Mouse (Mus musculus) MN1 (cell line): ENCODE measurements around the gene Slc37a4.
"Not testable (repeated sequence)": the region's sequence is repeated elsewhere in the genome, so short reads cannot be mapped to it uniquely, and the experiment has no call there.

ENCODE experiments used
- DNase-seq: peaks from one replicate; pipeline ENCODE4 v3.0.0-alpha.2; 2016; ENCODE audit warnings: low spot score

The Slc37a4 gene

GRCm38 (mm10) chr9:44398551-44398950, 1.9 kb downstream of the Slc37a4 start:
- DNase-seq, result no peak

GRCm38 (mm10) chr9:44399114-44399794, 2.6 kb downstream of the Slc37a4 start:
- no peak for DNase-seq

GRCm38 (mm10) chr9:44399795-44400114, 3.1 kb downstream of the Slc37a4 start:
- no peak for DNase-seq

GRCm38 (mm10) chr9:44401081-44401480, 4.4 kb downstream of the Slc37a4 start:
- no peak for DNase-seq

GRCm38 (mm10) chr9:44405011-44405410, 8.4 kb downstream of the Slc37a4 start:
- no peak for DNase-seq

GRCm38 (mm10) chr9:44406906-44407751, 10.5 kb downstream of the Slc37a4 start, which contains the start of the genes Rps25 and Trappc4:
Gene Rps25, plus strand, starts transcription at chr9:44407139.
Gene Trappc4, minus strand, starts transcription at chr9:44407600.
- peak; percentile 95 for DNase-seq

- no peak for DNase-seq
Observed at GRCm38 (mm10) chr9:44407752-44408097, 11.1 kb downstream of the Slc37a4 start.

- DNase-seq, result not testable (repeated sequence)
Observed at GRCm38 (mm10) chr9:44408693-44409092, 12.0 kb downstream of the Slc37a4 start.

- no peak for DNase-seq
Observed at GRCm38 (mm10) chr9:44410647-44411336, 14.1 kb downstream of the Slc37a4 start.

GRCm38 (mm10) chr9:44411601-44412130, 15.0 kb downstream of the Slc37a4 start:
- DNase-seq, result no peak

GRCm38 (mm10) chr9:44412306-44412705, 15.7 kb downstream of the Slc37a4 start:
- DNase-seq, result no peak

- no peak for DNase-seq
Observed at GRCm38 (mm10) chr9:44412781-44413180, 16.1 kb downstream of the Slc37a4 start.

GRCm38 (mm10) chr9:44417156-44417891, 20.7 kb downstream of the Slc37a4 start:
- DNase-seq, result no peak

GRCm38 (mm10) chr9:44417892-44418363, 21.3 kb downstream of the Slc37a4 start:
- DNase-seq, result peak; percentile 96

GRCm38 (mm10) chr9:44418519-44419385, 22.1 kb downstream of the Slc37a4 start, which contains the start of gene Ccdc84:
Gene Ccdc84, minus strand, starts transcription at chr9:44418569.
- no peak for DNase-seq

GRCm38 (mm10) chr9:44419730-44420129, 23.1 kb downstream of the Slc37a4 start:
- DNase-seq, result not testable (repeated sequence)

GRCm38 (mm10) chr9:44420280-44420898, 23.7 kb downstream of the Slc37a4 start:
- no peak for DNase-seq

GRCm38 (mm10) chr9:44423576-44423975, 26.9 kb downstream of the Slc37a4 start:
- no peak for DNase-seq

- DNase-seq, result no peak
Observed at GRCm38 (mm10) chr9:44432577-44433185, 36.0 kb downstream of the Slc37a4 start.

- no peak for DNase-seq
Observed at GRCm38 (mm10) chr9:44435747-44436146, 39.1 kb downstream of the Slc37a4 start.
